Mouse (Mus musculus) thymus, adult 2 months (tissue): ENCODE measurements around the gene Wdfy3.

Experiments used
- CTCF ChIP-seq: fragments of 200-500 bp; IDR thresholded peaks from 2 replicates; pipeline ENCODE4 v1.5.1; 2012; ENCODE audit warnings: mild to moderate bottlenecking, control low read depth, low read length, moderate library complexity, borderline replicate concordance; ENCODE audit not compliant: control insufficient read depth, poor library complexity, insufficient read depth; ENCODE audit errors: extremely low read depth
- POLR2A ChIP-seq: fragments of 200-500 bp; IDR thresholded peaks from 2 replicates; pipeline ENCODE4 v1.6.1; 2012; ENCODE audit warnings: mild to moderate bottlenecking, low read length, control low read depth, moderate library complexity; ENCODE audit not compliant: control insufficient read depth, poor library complexity, insufficient read depth; ENCODE audit errors: extremely low read depth

DNA sequence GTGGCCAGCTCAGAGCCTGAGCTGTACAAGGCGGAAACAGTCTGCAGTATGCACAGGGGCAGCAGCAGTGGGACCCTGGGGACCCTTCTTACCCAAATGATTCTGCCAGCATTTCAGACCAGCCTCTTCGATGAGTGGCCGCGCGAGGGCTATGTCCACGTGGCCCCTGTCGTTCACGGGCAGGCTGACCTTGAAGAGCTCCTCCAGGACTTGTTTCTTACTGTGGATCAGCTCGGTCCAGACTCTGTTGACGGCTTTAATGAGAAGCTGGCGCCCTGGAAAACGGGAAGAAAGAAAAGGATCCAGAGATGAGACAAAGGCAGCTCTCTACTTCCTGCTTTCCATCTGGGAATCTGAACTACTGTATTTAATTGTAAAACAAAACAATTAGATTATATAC is 184.7 kb downstream of the Wdfy3 start:
- TF ChIP-seq POLR2A: no peak
- TF ChIP-seq CTCF: no peak
